Mouse (Mus musculus) liver, embryonic 15.5 days (tissue): ENCODE data around the gene B3gnt3. TPM values are rescaled to one million over a fixed set of nuclear protein-coding genes. Genes with fewer than 3 reads are reported as not detected.
A peak's percentile ranks its signal among the peaks of the same experiment; 100 is the strongest.
"Not testable (repeated sequence)": the region's sequence is repeated elsewhere in the genome, so short reads cannot be mapped to it uniquely, and the experiment has no call there.

ENCODE experiments used
- ATAC-seq: fragments of 200-750 bp; cut with Nextera tagmentation; 2 replicates; pipeline ENCODE4 v1.8.0; 2017; ENCODE audit warnings: moderate number of reproducible peaks, mild to moderate bottlenecking, moderate library complexity; ENCODE audit not compliant: insufficient read depth
- H3K27ac ChIP-seq: fragments of 300-500 bp; sonication (generic); replicated peaks from 2 replicates; pipeline ENCODE4 v1.5.1; 2015; ENCODE audit warnings: mild to moderate bottlenecking, inconsistent platforms
- H3K27me3 ChIP-seq: fragments of 300-500 bp; sonication (generic); 2 replicates; pipeline ENCODE4 v1.6.1; 2015; ENCODE audit warnings: mild to moderate bottlenecking, inconsistent platforms
- H3K36me3 ChIP-seq: fragments of 300-500 bp; sonication (generic); replicated peaks from 2 replicates; pipeline ENCODE4 v1.6.1; 2015; ENCODE audit warnings: moderate library complexity, mild to moderate bottlenecking, inconsistent platforms
- H3K4me1 ChIP-seq: fragments of 300-500 bp; sonication (generic); replicated peaks from 2 replicates; pipeline ENCODE4 v1.6.1; 2015; ENCODE audit warnings: inconsistent platforms
- H3K4me2 ChIP-seq: fragments of 300-500 bp; sonication (generic); 2 replicates; pipeline ENCODE4 v1.6.1; 2015; ENCODE audit warnings: moderate library complexity, mild to moderate bottlenecking, inconsistent platforms
- H3K4me3 ChIP-seq: fragments of 300-500 bp; sonication (generic); replicated peaks from 2 replicates; pipeline ENCODE4 v1.5.1; 2015; ENCODE audit warnings: mild to moderate bottlenecking, inconsistent platforms
- H3K9ac ChIP-seq: fragments of 300-500 bp; sonication (generic); 2 replicates; pipeline ENCODE4 v1.6.1; 2015; ENCODE audit warnings: moderate library complexity, mild to moderate bottlenecking, inconsistent platforms
- H3K9me3 ChIP-seq: fragments of 300-500 bp; sonication (generic); replicated peaks from 2 replicates; pipeline ENCODE4 v1.6.1; 2016; ENCODE audit warnings: inconsistent platforms
- WGBS: fragments of 180-500 bp; shearing (Covaris S2); methylation state at CpG from one replicate; pipeline ENCODE4 v1.1.7; 2015; ENCODE audit warnings: mixed read lengths; ENCODE audit not compliant: insufficient replicate concordance; 5-methylcytosine and 5-hydroxymethylcytosine counted together
- polyA plus RNA-seq: library from polyadenylated mRNA; unstranded; fragments of >200 nt; fragmentation: Nextera tagmentation; extraction: Ambion mirVana; gene quantifications from 2 replicates; pipeline ENCODE4 v1.2.1, GENCODE M21; 2015

B3gnt3 gene
- polyA plus RNA-seq, 1 experiment from 2014 or later, result 4.1 TPM

DNA sequence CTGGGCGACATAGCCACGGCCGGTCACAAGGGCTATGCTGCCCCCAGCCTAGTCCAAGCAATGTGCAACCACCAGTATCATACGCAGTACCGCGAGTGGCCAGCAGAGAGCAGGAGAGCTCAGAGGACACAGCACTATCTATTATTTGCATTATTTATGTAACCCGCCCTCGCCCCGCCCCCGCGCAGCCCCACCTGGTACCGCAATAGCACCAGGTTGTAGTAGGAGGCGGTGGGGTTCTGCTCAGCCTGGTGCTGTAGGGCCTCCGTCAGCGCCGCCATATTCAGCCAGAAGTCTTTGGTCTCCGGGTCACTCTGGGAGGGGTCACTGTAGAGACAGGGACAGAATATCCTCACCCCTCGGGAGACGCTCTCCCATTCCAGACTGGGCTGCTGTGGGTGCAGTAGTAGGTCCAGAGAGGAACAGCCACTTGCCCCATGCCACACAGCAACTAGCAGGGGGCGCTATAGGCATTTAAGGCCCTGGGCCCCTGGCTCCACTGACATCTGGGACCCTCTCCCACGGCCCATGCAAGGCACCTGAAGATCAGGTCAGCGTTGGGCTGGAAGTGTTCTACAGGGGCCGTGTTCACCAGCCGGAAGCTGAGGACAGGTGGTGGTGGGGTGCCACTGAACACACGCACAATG lies 8.3 kb upstream of the B3gnt3 start:
- H3K36me3 ChIP-seq, result peaks cover 33% of the 10 kb centered on the region
- H3K4me1 ChIP-seq, result peaks cover 14% of the 10 kb centered on the region
- 28% methylated on average over 25 of the region's 25 CpGs for WGBS
- no peak overlapping the region for H3K27ac ChIP-seq
- ATAC-seq, result peak; percentile 62
- H3K4me2 ChIP-seq, result peak overlapping the region; percentile 47
- H3K9ac ChIP-seq, result no peak overlapping the region
- H3K27me3 ChIP-seq, result peaks cover 5% of the 10 kb centered on the region
- no peak overlapping the region for H3K4me3 ChIP-seq
- H3K9me3 ChIP-seq, result no peaks in the 10 kb centered on the region

DNA sequence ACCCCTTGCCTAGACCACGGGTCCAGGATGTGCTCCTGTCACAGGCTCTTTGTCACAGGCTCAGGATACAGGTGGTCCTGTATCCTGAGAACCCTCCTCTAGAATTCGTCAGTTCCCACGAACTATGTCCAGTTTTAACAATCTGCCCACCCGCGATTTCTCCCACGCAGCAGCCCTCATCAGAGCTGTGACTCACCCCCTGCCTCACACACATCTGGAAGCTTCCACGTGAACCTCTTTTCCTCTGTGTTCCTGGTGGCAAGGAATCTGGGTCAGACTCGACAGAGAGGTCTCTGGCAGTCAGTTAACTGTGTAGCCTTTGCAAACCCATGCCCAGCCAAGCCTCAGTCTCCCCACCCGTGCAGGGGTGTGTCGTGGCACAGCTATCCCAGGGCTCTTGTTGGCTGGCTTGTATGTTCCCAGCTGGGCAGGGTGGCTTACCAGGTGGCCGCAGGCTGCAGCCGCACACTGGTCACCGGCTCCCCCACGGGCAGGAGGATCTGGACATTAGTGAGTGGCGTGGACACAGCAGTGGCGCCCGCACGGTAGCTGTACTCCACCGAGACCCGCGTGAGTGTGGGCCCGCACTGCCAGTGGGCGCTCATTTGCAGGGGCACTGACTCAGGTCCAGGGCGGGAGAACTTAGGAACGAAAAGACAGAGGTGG lies 7.7 kb upstream of the B3gnt3 start:
- Histone ChIP-seq H3K36me3 (peaks cover 26% of the 10 kb centered on the region), H3K27ac (no peak overlapping the region), H3K9me3 (no peaks in the 10 kb centered on the region), H3K4me1 (peaks cover 19% of the 10 kb centered on the region), H3K27me3 (peaks cover 8% of the 10 kb centered on the region), H3K9ac (no peak overlapping the region), H3K4me2 (peak overlapping the region; percentile 47), H3K4me3 (no peak overlapping the region)
- peak; percentile 23; the same call in 1 of the 2 replicates for ATAC-seq
- WGBS, result 70% methylated on average over 25 of the region's 25 CpGs

DNA sequence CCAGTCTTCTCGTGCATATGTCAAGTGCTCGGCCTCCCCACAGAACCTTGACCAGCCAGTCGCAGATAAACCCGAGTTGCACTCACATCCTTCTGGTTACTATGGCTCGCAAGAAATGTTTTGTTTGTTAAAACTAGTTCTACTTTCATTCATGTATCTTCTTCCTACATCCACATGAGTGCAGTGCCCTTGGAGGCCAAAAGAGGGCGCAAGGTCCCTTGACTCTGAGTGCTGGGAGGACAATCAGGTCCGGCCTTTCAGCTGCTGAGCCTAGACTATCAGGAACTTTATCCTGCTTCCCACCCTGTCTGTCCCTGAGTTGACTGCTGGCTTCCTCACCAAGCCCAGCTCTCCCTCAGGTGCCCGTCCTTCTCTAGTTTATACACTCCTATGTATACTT lies 6.3 kb upstream of the B3gnt3 start:
- no peak overlapping the region for H3K9ac ChIP-seq
- H3K9me3 ChIP-seq, result no peaks in the 10 kb centered on the region
- H3K27ac ChIP-seq, result no peak overlapping the region
- H3K4me1 ChIP-seq, result peaks cover 33% of the 10 kb centered on the region
- H3K4me2 ChIP-seq, result no peak overlapping the region
- H3K27me3 ChIP-seq, result peaks cover 8% of the 10 kb centered on the region
- no peak overlapping the region for H3K4me3 ChIP-seq
- no peak for ATAC-seq
- 38% methylated on average over 8 of the region's 8 CpGs for WGBS
- H3K36me3 ChIP-seq, result peaks cover 18% of the 10 kb centered on the region; the same call in 1 of the 2 replicates

DNA sequence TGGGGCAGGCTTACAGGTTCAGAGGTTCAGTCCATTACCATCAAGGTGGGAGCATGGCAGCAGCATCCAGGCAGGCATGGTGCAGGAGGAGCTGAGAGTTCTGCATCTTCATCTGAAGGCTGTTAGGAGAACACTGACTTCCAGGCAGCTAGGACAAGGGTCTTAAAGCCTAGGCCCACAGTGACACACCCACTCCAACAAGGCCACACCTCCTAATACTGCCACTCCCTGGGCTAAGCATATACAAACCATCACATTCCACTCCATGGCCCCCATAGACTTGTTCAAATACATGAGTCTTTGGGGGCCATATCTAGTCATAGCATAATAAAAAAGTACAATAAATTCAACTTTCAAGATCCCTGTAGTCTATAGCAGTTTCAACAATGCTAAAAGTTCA lies 1.8 kb upstream of the B3gnt3 start:
- Histone ChIP-seq H3K4me2 (peak overlapping the region; percentile 74), H3K27ac (peak overlapping the region; percentile 89), H3K4me3 (peak overlapping the region; percentile 57), H3K27me3 (peaks cover 48% of the 10 kb centered on the region), H3K4me1 (peaks cover 55% of the 10 kb centered on the region), H3K9ac (peak overlapping the region; percentile 62)
- H3K9me3 ChIP-seq, H3K36me3 ChIP-seq: not testable (repeated sequence)
- peak; percentile 85 for ATAC-seq

DNA sequence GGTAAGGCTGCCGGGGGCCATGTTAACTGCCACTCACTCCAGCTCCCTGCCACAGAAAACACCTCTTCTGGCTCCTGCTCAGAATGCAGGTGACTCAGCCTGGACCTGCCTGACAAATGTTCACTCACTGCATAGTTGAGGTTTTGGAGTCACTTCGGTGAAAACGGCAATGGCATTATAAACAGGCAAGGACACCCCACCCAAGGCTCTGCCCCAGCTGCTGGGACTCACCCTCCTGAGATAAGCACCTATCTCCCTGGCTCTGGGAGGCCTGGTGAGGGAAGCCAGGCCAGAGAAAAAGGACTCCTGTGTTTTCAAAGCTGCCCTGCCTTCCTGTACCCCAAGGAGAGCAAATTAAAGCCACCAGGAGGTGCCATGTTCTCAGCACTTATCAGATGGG lies 1.3 kb upstream of the B3gnt3 start:
- H3K4me1 ChIP-seq, result peaks cover 55% of the 10 kb centered on the region
- H3K4me2 ChIP-seq, result peak overlapping the region; percentile 74
- peak overlapping the region; percentile 62 for H3K9ac ChIP-seq
- WGBS, result 35% methylated on average over 3 of the region's 3 CpGs
- no peaks in the 10 kb centered on the region for H3K36me3 ChIP-seq
- H3K27ac ChIP-seq, result peak overlapping the region; percentile 89
- ATAC-seq, result peak; percentile 99
- no peaks in the 10 kb centered on the region for H3K9me3 ChIP-seq
- peaks cover 52% of the 10 kb centered on the region for H3K27me3 ChIP-seq
- H3K4me3 ChIP-seq, result peak overlapping the region; percentile 57

DNA sequence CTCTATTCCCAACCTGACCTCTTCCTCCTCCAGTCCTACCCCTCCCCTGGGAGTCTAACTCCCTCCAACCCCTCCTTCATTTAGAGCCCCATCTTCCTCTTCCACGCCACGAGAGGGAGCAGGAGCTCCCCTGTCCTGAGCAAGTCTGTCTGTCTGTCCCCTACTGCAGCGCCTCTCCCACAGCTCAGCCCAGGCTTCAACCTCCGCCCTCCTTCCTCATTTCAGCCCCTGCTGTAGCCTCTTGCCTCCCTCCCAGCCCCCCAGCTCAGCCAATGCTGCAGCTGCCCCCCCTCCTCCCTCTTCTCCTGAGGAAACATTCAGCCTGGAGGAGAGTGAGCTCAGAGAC lies 471 bp upstream of the B3gnt3 start:
- WGBS, result 4% methylated on average over 4 of the region's 4 CpGs
- Histone ChIP-seq H3K4me1 (peaks cover 55% of the 10 kb centered on the region), H3K9me3 (no peaks in the 10 kb centered on the region), H3K4me3 (peak overlapping the region; percentile 57), H3K27me3 (peaks cover 56% of the 10 kb centered on the region), H3K9ac (peak overlapping the region; percentile 62), H3K27ac (peak overlapping the region; percentile 89), H3K36me3 (no peaks in the 10 kb centered on the region), H3K4me2 (peak overlapping the region; percentile 74)
- ATAC-seq, result no peak

DNA sequence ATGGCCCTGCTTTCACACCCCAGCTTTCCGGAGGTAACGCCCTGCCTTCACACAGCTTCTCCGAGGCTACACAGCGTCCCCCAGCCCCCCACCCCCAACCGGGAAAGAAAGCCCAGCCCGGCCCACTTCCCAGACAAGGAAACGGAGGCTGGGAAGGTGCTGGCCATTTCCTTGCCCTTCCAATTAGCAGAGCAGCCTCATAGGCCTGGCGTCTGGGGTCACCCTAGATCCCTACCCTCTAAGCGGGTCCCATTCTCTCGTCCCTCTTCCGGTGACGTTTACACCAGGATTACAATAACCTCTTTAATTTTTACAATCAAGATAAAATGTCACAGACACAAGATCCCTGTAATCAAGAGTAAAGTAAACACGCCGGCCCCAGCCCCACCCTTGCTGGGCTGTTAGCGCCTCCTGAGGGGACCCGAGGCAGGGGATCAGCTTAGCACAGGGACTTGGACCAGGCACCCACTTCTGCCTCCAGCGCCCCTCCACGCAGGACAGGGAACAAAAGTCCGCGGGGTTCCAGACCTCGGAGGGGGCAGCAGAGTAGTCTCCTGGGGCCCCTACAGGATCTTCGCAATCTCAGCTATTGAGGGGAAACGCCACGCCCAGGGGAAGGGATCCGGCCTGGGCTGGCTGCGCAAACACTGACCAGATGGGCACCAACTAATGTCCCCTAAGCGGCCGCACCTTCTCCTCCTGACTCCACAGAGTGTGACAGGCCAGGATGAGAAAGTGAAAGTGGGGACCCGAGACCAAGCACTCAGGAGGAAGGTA lies 908 bp downstream of the B3gnt3 start:
- H3K27me3 ChIP-seq, result peaks cover 67% of the 10 kb centered on the region
- peak overlapping the region; percentile 57 for H3K4me3 ChIP-seq
- no peak overlapping the region for H3K27ac ChIP-seq
- H3K9ac ChIP-seq, result peak overlapping the region; percentile 47
- no peaks in the 10 kb centered on the region for H3K36me3 ChIP-seq
- peak overlapping the region; percentile 74 for H3K4me2 ChIP-seq
- 12% methylated on average over 29 of the region's 29 CpGs for WGBS
- no peak for ATAC-seq
- H3K9me3 ChIP-seq, result no peaks in the 10 kb centered on the region
- peaks cover 55% of the 10 kb centered on the region for H3K4me1 ChIP-seq

DNA sequence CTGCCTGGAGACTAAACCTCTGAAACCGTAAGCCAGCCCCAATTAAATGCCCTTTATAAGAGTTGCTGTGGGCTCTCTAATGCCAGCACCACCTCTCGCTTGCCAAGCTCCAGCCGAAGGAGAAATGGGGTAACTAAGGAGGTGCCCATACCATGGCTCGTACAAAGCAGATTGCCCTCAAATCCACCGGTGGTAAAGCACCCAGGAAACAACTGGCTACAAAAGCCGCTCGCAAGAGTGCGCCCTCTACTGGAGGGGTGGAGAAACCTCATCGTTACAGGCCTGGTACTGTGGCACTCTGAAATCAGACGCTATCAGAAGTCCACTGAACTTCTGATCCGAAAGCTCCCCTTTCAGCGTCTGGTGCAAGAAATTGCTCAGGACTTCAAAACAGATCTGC lies 6.1 kb downstream of the B3gnt3 start:
- H3K4me2 ChIP-seq, H3K36me3 ChIP-seq, H3K9me3 ChIP-seq, H3K4me3 ChIP-seq, H3K9ac ChIP-seq, ATAC-seq, H3K27ac ChIP-seq: not testable (repeated sequence)
- Histone ChIP-seq H3K4me1 (peaks cover 15% of the 10 kb centered on the region), H3K27me3 (peaks cover 92% of the 10 kb centered on the region)
- WGBS, result 60% methylated on average over 12 of the region's 12 CpGs

DNA sequence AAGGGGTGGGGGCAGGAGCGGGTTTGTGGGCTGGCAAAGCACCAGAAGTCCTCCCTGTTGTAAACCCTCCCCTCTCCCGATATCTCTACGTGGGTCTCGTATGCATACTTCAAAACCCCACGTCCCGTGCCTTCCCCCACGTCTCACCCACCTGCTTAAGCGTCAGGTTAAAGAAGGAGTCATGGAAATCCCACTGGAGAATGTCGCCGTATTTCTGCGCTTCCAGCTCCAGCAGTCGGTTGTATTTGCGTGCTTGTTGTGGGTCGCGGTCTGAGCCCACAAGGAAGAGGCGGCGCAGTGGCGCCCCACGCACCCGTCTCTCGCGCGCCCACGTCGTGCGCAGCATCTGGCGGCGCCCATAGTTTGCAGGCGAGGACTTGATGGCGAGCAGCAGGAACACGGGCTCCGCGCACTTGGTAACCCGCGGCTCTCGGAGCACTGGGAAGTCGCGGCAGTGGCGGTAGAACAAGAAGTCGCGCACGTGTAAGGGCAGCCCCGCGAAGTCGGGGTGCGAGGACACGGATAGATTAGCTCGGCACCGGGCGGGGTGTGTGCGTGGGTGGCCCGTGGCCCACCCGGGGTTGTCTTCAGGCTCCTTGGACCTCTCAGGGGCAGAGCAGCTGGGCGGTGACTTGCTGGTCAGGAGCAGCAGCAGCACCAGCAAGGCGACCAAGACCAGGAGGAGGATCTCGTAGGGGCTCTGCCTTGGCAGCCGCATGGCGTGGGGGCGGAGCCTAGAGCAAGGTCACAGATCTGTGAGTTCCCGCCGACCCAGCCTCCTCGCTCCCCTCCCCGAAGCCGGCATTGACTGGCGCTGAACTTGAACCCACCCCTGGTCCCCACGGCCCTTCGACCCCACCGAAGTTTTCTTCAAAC lies 8.2 kb downstream of the B3gnt3 start:
- H3K4me2 ChIP-seq, result no peak overlapping the region

DNA sequence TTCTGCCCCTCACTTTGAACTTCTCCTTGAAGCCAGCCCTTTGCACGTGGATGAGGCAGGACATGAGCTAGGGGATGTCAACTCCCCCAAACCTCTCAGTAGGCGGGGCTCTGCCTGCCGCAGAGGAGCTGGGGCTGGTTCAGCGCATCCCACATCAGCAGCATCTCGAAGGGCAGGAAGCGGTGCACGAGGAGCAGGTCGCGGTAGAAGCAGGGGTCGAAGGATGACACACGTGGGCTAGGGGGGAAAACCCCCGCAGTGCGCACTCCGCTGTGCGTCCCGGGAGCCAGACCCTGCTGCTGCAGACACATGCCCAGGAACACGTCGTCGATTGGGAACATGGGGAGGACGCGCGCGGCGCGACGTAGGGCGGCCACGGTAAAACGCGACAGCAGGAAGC lies 9.1 kb downstream of the B3gnt3 start:
- Histone ChIP-seq H3K9me3 (no peaks in the 10 kb centered on the region), H3K4me1 (0 out of 2 replicates have a peak, but pooled peaks cover 5% of the 10 kb centered on the region), H3K4me3 (no peak overlapping the region), H3K4me2 (no peak overlapping the region), H3K27ac (no peak overlapping the region), H3K36me3 (no peaks in the 10 kb centered on the region), H3K27me3 (peaks cover 97% of the 10 kb centered on the region), H3K9ac (no peak overlapping the region)
- 4% methylated on average over 30 of the region's 30 CpGs for WGBS
- no peak for ATAC-seq

More for the DNA sequence above, 8.2 kb downstream of the B3gnt3 start:
- Histone ChIP-seq H3K36me3 (no peaks in the 10 kb centered on the region), H3K27me3 (peaks cover 92% of the 10 kb centered on the region), H3K9me3 (no peaks in the 10 kb centered on the region), H3K4me1 (0 out of 2 replicates have a peak, but pooled peaks cover 5% of the 10 kb centered on the region), H3K9ac (no peak overlapping the region), H3K27ac (no peak overlapping the region), H3K4me3 (no peak overlapping the region)
- WGBS, result 8% methylated on average over 68 of the region's 68 CpGs
- ATAC-seq, result no peak
